8 mouse cellular contexts compared by ENCODE assay signal in genomic region chr11:71032491-71033162, GRCm38 (mm10). TPM values are rescaled to one million over a fixed set of nuclear protein-coding genes. Genes with fewer than 3 reads are reported as not detected.
A peak's percentile ranks its signal among the peaks of the same experiment; 100 is the strongest.
DNase-seq lines count a peak whose midpoint lies in the region; ATAC-seq and TF ChIP-seq lines count a peak whose summit lies in the region.

No protein-coding gene starts in this region.

- H3K9ac ChIP-seq in heart, adult 2 months (ENCODE audit: low read depth, low read length), result no peak overlapping the region
- no peak overlapping the region for H3K9ac ChIP-seq in heart, postnatal 0 days (replicated peaks; ENCODE audit: low read depth, low read length)
- H3K9ac ChIP-seq in neural tube, embryonic 14.5 days (replicated peaks; ENCODE audit: low read depth, low read length), result peak overlapping the region; percentile 92

- TF ChIP-seq EP300 in heart, adult 2 months (IDR thresholded peaks at IDR 0.05; ENCODE audit: insufficient read depth, low read depth, low read length), result no peak
- no peak for TF ChIP-seq EP300 in heart, postnatal 0 days (IDR thresholded peaks at IDR 0.05; ENCODE audit: low read depth)

- H3K27ac ChIP-seq in heart, embryonic 10.5 days, result peak overlapping the region; percentile 81
- H3K27ac ChIP-seq in heart, adult 2 months, result no peak overlapping the region
- H3K27ac ChIP-seq in heart, postnatal 0 days (ENCODE audit: low read depth), result no peak overlapping the region
- peak overlapping the region; percentile 97 for H3K27ac ChIP-seq in neural tube, embryonic 14.5 days (ENCODE audit: low read depth, low read length)

- H3K4me1 ChIP-seq in heart, embryonic 10.5 days, result peaks cover 21% of the 10 kb centered on the region
- no peaks in the 10 kb centered on the region for H3K4me1 ChIP-seq in heart, adult 2 months (ENCODE audit: control insufficient read depth, insufficient read depth, low read length)
- H3K4me1 ChIP-seq in heart, postnatal 0 days (ENCODE audit: control insufficient read depth, insufficient read depth), result no peaks in the 10 kb centered on the region
- peaks cover 16% of the 10 kb centered on the region for H3K4me1 ChIP-seq in neural tube, embryonic 14.5 days (ENCODE audit: control insufficient read depth, insufficient read depth, low read length)

- peak overlapping the region; percentile 71 for H3K4me3 ChIP-seq in heart, embryonic 10.5 days
- H3K4me3 ChIP-seq in heart, adult 2 months, result no peak overlapping the region
- peak overlapping the region; percentile 47 for H3K4me3 ChIP-seq in heart, postnatal 0 days (ENCODE audit: low read depth, low read length)
- peak overlapping the region; percentile 77 for H3K4me3 ChIP-seq in neural tube, embryonic 14.5 days (ENCODE audit: low read depth, low read length)

- peaks cover 8% of the 10 kb centered on the region for H3K36me3 ChIP-seq in heart, embryonic 10.5 days
- no peaks in the 10 kb centered on the region for H3K36me3 ChIP-seq in heart, adult 2 months (ENCODE audit: control insufficient read depth, insufficient read depth, low read length)
- H3K36me3 ChIP-seq in heart, postnatal 0 days (replicated peaks; ENCODE audit: control insufficient read depth, insufficient read depth, low read length), result peaks cover 3% of the 10 kb centered on the region
- no peaks in the 10 kb centered on the region for H3K36me3 ChIP-seq in neural tube, embryonic 14.5 days (ENCODE audit: control insufficient read depth, insufficient read depth, low read length)

- H3K9me3 ChIP-seq in heart, embryonic 10.5 days, result no peaks in the 10 kb centered on the region
- no peaks in the 10 kb centered on the region for H3K9me3 ChIP-seq in heart, postnatal 0 days (replicated peaks; ENCODE audit: control insufficient read depth, low read length)
- H3K9me3 ChIP-seq in neural tube, embryonic 14.5 days (ENCODE audit: control insufficient read depth, low read length), result no peaks in the 10 kb centered on the region

- peak; percentile 75 for DNase-seq in heart, embryonic 10.5 days (ENCODE audit: low spot score)
- no peak for DNase-seq in heart, adult 2 months
- DNase-seq in ZHBTc4 (ENCODE audit: low read depth, low spot score), result peak; percentile 34
- DNase-seq in heart, postnatal 0 days (ENCODE audit: low spot score), result no peak
- DNase-seq in left cerebral cortex, postnatal 36 days (ENCODE audit: low spot score in 2 of 2), result peak; percentile 53 to 55
- DNase-seq in ovary, adult 18-20 months (ENCODE audit: low spot score), result no peak
- DNase-seq in ovary, postnatal 14 days (ENCODE audit: low spot score), result no peak

- no peak for TF ChIP-seq CTCF in heart, adult 2 months (IDR thresholded peaks at IDR 0.05)
- no peak for TF ChIP-seq CTCF in heart, postnatal 0 days (IDR thresholded peaks at IDR 0.05; ENCODE audit: low read depth)

- no peak for ATAC-seq in heart, postnatal 0 days (ENCODE audit: insufficient read depth, low read depth)
- ATAC-seq in neural tube, embryonic 14.5 days (ENCODE audit: low read depth), result peak; percentile 26

- no peaks in the 10 kb centered on the region for H3K79me2 ChIP-seq in heart, adult 2 months (replicated peaks; ENCODE audit: control insufficient read depth, insufficient read depth, low read length)

- no peaks in the 10 kb centered on the region for H3K27me3 ChIP-seq in heart, embryonic 10.5 days (ENCODE audit: insufficient read depth, poor library complexity, severe bottlenecking)
- H3K27me3 ChIP-seq in heart, adult 2 months (ENCODE audit: control insufficient read depth, insufficient read depth, low read length), result no peaks in the 10 kb centered on the region
- no peaks in the 10 kb centered on the region for H3K27me3 ChIP-seq in heart, postnatal 0 days (ENCODE audit: control insufficient read depth, insufficient read depth, low read length)
- H3K27me3 ChIP-seq in neural tube, embryonic 14.5 days (ENCODE audit: control insufficient read depth, insufficient read depth, low read length), result no peaks in the 10 kb centered on the region

- WGBS in heart, embryonic 10.5 days, result 11% methylated on average over 26 of the region's 26 CpGs
- WGBS in heart, adult 2 months, result 19% methylated on average over 26 of the region's 26 CpGs
- 15% methylated on average over 22 of the region's 26 CpGs for WGBS in heart, postnatal 0 days
- 4% methylated on average over 26 of the region's 26 CpGs for WGBS in neural tube, embryonic 14.5 days

- peak overlapping the region; percentile 76 for H3K4me2 ChIP-seq in heart, postnatal 0 days (ENCODE audit: low read depth, low read length)
- peak overlapping the region; percentile 82 for H3K4me2 ChIP-seq in neural tube, embryonic 14.5 days (ENCODE audit: low read depth, low read length)

- intact Hi-C loops in heart, adult 2 months (cut with DNase I), result no loop called here
- intact Hi-C loops in left cerebral cortex, postnatal 36 days (cut with DNase I), result no loop called here

- TF ChIP-seq POLR2A in heart, adult 2 months (IDR thresholded peaks at IDR 0.05; ENCODE audit: insufficient read depth, low read depth, low read length), result no peak

RNA-seq across cellular contexts. Expression of gene 6330403K07Rik, which starts 0.7 kb away (rescaled TPM):
- 30.8 and 73.4 TPM in 2 replicates for polyA plus RNA-seq in heart, embryonic 10.5 days (2016; fragmentation: Nextera tagmentation; extraction: Ambion mirVana)
- under 1 TPM; 0.31 to 0.59 TPM for total RNA-seq in heart, adult 2 months (2021)
- 0.47 and 0.56 TPM in 2 replicates for polyA plus RNA-seq in heart, adult 2 months (2012; rRNA removed)
- total RNA-seq in heart, postnatal 0 days (2014; rRNA removed; ENCODE audit: low replicate concordance), result 4.4 and 5.4 TPM in 2 replicates
- polyA plus RNA-seq in heart, postnatal 0 days (2015; fragmentation: Nextera tagmentation; extraction: Ambion mirVana), result 6.0 and 8.1 TPM in 2 replicates
- 100 to 1,000 TPM; 217 to 253 TPM for total RNA-seq in left cerebral cortex, postnatal 36 days (2021)
- polyA plus RNA-seq in neural tube, embryonic 14.5 days (2014; fragmentation: Nextera tagmentation; extraction: Ambion mirVana), result 228 and 293 TPM in 2 replicates

RNA-seq across cellular contexts. Expression of gene Derl2, which starts 13.0 kb away (rescaled TPM):
- 35.1 and 41.1 TPM in 2 replicates for polyA plus RNA-seq in heart, embryonic 10.5 days (2016; fragmentation: Nextera tagmentation; extraction: Ambion mirVana)
- 10 to 100 TPM; 35.8 to 42.2 TPM for total RNA-seq in heart, adult 2 months (2021)
- polyA plus RNA-seq in heart, adult 2 months (2012; rRNA removed), result 14.2 and 29.8 TPM in 2 replicates
- total RNA-seq in heart, postnatal 0 days (2014; rRNA removed; ENCODE audit: low replicate concordance), result 30.0 and 37.3 TPM in 2 replicates
- polyA plus RNA-seq in heart, postnatal 0 days (2015; fragmentation: Nextera tagmentation; extraction: Ambion mirVana), result 32.3 and 36.5 TPM in 2 replicates
- total RNA-seq in left cerebral cortex, postnatal 36 days (2021), result 10 to 100 TPM; 19.8 to 25.5 TPM
- polyA plus RNA-seq in neural tube, embryonic 14.5 days (2014; fragmentation: Nextera tagmentation; extraction: Ambion mirVana), result 28.6 and 34.1 TPM in 2 replicates

RNA-seq across cellular contexts. Expression of gene Mis12, which starts 13.2 kb away (rescaled TPM):
- polyA plus RNA-seq in heart, embryonic 10.5 days (2016; fragmentation: Nextera tagmentation; extraction: Ambion mirVana), result 32.9 and 45.5 TPM in 2 replicates
- total RNA-seq in heart, adult 2 months (2021), result 1 to 10 TPM; 7.5 to 9.2 TPM
- 3.4 and 4.5 TPM in 2 replicates for polyA plus RNA-seq in heart, adult 2 months (2012; rRNA removed)
- total RNA-seq in heart, postnatal 0 days (2014; rRNA removed; ENCODE audit: low replicate concordance), result 3.1 and 5.5 TPM in 2 replicates
- polyA plus RNA-seq in heart, postnatal 0 days (2015; fragmentation: Nextera tagmentation; extraction: Ambion mirVana), result 11.2 and 11.4 TPM in 2 replicates
- 10 to 100 TPM; 14.9 to 16.5 TPM for total RNA-seq in left cerebral cortex, postnatal 36 days (2021)
- polyA plus RNA-seq in neural tube, embryonic 14.5 days (2014; fragmentation: Nextera tagmentation; extraction: Ambion mirVana), result 20.9 and 30.3 TPM in 2 replicates

RNA-seq across cellular contexts. Expression of gene Dhx33, which starts 28.4 kb away (rescaled TPM):
- polyA plus RNA-seq in heart, embryonic 10.5 days (2016; fragmentation: Nextera tagmentation; extraction: Ambion mirVana), result 21.0 and 23.3 TPM in 2 replicates
- total RNA-seq in heart, adult 2 months (2021), result 10 to 100 TPM in 1 of 2 experiments, 1 to 10 TPM in 1; 8.5 to 10.2 TPM
- polyA plus RNA-seq in heart, adult 2 months (2012; rRNA removed), result 12.9 and 18.9 TPM in 2 replicates
- 19.6 and 20.6 TPM in 2 replicates for total RNA-seq in heart, postnatal 0 days (2014; rRNA removed; ENCODE audit: low replicate concordance)
- 5.8 and 6.3 TPM in 2 replicates for polyA plus RNA-seq in heart, postnatal 0 days (2015; fragmentation: Nextera tagmentation; extraction: Ambion mirVana)
- total RNA-seq in left cerebral cortex, postnatal 36 days (2021), result 10 to 100 TPM; 25.6 to 28.9 TPM
- 16.8 and 19.3 TPM in 2 replicates for polyA plus RNA-seq in neural tube, embryonic 14.5 days (2014; fragmentation: Nextera tagmentation; extraction: Ambion mirVana)

RNA-seq across cellular contexts. Expression of gene C1qbp, which starts 49.8 kb away (rescaled TPM):
- 359 and 388 TPM in 2 replicates for polyA plus RNA-seq in heart, embryonic 10.5 days (2016; fragmentation: Nextera tagmentation; extraction: Ambion mirVana)
- total RNA-seq in heart, adult 2 months (2021), result 100 to 1,000 TPM; 195 to 216 TPM
- 99.0 and 122 TPM in 2 replicates for polyA plus RNA-seq in heart, adult 2 months (2012; rRNA removed)
- 10.3 and 20.6 TPM in 2 replicates for total RNA-seq in heart, postnatal 0 days (2014; rRNA removed; ENCODE audit: low replicate concordance)
- 308 and 311 TPM in 2 replicates for polyA plus RNA-seq in heart, postnatal 0 days (2015; fragmentation: Nextera tagmentation; extraction: Ambion mirVana)
- total RNA-seq in left cerebral cortex, postnatal 36 days (2021), result 10 to 100 TPM; 87.4 to 91.5 TPM
- polyA plus RNA-seq in neural tube, embryonic 14.5 days (2014; fragmentation: Nextera tagmentation; extraction: Ambion mirVana), result 173 and 177 TPM in 2 replicates

Comparison
In these comparisons a context has a peak if more than half of its experiments do, and no peak if none do; other contexts are left out.
1. DNase-seq: peak in heart, embryonic 10.5 days (single experiment), ZHBTc4 (single experiment) and left cerebral cortex, postnatal 36 days (2 of 2); none in heart, adult 2 months (0 of 2), heart, postnatal 0 days (single experiment), ovary, adult 18-20 months (single experiment) and ovary, postnatal 14 days (single experiment).
2. H3K27ac ChIP-seq: peak in heart, embryonic 10.5 days (single experiment) and neural tube, embryonic 14.5 days (single experiment); none in heart, adult 2 months (single experiment) and heart, postnatal 0 days (single experiment).